Mouse (Mus musculus) mesoderm, embryonic 11.5 days (tissue): ENCODE data around the gene Cbl.
"Not testable (repeated sequence)": the region's sequence is repeated elsewhere in the genome, so short reads cannot be mapped to it uniquely, and the experiment has no call there.

Experiments
- DNase-seq: peaks from one replicate; pipeline ENCODE4 v3.0.0-alpha.2; 2012; ENCODE audit warnings: low read depth, low spot score

The Cbl gene

DNA sequence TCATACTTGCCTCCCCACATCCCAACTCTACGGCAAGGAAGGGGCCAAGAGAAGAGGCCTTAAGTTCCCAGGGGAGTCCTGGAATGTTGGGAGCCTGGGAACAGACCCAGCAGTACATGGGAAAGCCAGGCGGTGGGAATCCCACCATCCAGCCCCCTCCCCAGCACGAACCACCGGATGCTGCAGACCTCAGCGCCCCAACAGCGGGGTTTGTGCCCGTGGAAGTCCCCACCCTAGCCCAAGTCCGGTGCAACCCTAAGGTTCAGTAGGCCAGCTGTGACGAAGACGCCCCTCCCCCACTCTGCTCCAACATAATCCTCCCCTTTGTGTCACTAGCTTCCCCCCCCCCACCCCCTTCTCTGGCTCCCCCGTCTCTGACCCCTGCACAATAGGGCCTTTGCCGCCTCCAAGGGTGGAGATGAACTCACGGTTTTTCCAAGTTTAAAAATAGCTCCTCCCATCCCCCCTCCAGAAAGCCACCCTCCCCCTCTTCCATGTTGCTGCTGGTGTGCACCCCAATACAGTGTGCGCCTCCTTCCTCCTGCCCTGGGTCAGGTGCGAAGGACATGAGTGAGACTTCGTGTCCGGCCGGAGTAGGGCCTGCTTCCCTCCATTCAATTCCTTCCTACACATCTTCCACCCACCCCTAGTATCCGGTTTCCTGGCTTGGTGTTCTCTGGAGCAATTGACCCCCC is 103.1 kb downstream of the Cbl start:
- peak; percentile 66 for DNase-seq

DNA sequence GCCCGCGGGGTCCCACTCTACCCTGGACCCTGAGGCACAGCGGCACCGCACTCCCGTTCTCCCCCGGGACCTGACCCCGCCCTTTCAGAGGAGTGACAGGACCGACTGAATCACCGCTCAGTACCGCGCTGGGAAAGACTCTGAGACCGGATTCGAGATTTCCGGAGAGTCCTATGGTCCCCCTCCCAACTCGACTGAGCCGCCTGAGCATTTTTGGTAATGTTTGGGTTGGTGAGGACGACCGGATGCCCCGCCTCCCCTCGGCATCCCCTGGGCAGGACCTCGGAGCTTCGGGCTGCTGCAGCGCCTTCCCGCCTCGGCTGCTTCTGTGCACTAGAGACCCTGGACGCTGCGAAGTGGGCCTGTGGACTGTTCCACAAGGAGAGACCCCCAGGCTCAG is 103.8 kb downstream of the Cbl start:
- peak; percentile 75 for DNase-seq

DNA sequence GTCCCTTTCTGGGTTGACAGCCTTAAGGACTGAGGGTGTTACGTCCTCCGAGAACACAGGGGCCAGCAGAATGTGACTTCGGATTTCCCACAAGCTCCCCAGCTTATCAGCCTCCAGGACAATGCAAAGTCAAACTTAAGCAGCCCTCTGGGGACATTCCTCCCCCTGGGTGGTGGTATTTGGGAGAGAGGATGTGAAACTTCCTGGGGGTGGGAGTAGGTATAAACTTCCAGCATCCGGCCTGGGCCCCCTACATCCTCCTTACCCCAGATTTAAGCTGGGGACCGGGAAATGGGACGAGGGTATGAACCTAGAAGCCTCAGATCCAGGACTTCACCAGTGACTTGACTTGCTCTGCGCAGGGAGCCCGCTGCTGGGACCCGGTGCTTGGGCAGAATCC is 104.2 kb downstream of the Cbl start:
- no peak for DNase-seq

DNA sequence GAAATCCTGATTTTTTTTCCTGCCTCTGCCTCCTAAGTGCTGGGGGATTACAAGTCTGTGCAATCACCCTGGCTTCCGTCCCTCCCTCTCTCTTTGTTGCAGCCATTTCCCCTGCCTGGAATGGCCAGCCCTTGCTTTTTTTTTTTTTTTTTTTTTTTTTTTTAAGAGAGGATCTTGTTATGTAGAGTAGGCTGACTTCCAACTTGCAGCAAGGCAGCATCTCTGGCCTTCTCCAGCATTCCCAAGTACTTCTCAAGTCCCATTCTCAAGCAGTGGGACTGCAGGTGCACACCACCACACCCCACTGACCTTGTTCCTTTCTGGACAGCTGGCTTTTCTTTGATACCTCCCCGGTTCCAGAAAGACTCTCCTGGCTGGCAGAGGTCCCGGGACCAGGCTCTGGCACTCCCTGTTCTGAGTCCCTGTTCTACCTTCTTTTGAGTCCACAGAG is 106.5 kb downstream of the Cbl start:
- DNase-seq, result no peak

DNA sequence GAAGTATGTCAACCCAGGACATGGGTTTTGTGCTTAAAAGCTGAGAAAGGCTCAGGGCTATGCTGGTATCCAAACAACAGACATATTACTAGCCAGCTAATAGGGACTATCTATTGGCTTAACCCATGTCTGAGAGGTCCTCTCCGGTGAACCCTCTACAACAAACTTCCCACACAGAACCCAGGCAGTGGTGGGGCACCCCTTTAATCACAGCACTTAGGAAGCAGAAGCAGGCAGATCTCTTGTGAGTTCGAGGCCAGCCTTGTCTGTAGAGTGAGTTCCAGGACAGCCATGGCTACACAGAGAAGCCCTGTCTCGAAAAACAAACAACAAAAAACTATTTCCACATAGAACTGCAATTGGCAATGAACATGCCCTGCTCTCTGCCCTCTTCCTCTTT is 107.1 kb downstream of the Cbl start:
- no peak for DNase-seq

DNA sequence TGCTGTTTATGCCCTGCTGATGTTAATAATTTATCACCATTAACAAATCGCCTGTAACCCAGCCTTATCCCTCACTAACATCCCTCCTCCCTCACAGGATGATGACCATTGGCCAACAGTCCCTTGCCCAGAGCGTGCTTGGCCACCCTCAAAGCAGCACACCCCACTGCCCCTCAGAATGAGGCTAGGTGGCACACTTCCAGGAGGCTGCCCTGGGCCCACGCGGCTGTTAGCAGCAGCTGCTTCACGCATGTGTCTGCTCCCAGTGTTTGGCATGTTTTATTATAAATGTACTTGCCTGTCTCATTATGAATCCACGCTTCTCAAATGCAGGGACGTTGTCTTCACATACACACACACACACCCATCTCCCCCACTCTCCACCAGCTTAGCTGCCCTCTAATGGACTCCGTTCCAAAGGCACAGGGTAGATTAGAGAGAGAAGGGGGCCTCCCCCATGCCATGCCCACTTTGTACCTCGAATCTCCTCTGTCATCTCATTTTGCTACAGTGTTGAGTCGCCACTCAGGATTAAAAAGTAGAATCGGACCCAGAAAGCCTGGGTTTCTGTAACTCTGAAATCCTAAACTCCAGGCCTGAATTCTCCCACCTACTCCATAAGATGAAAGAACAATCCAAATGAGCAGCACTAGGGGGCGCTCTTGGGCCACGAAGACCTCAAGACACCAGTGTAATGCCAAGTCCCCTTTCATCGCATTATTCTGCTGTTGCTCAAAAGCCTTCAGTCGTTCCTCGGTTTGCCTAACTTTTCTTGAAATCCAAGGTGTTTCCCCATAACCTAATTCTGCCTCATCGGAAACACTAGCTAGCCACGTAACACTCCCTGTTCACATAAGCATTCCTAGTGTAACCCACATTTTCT is 108.1 kb downstream of the Cbl start:
- DNase-seq, result peak; percentile 91

DNA sequence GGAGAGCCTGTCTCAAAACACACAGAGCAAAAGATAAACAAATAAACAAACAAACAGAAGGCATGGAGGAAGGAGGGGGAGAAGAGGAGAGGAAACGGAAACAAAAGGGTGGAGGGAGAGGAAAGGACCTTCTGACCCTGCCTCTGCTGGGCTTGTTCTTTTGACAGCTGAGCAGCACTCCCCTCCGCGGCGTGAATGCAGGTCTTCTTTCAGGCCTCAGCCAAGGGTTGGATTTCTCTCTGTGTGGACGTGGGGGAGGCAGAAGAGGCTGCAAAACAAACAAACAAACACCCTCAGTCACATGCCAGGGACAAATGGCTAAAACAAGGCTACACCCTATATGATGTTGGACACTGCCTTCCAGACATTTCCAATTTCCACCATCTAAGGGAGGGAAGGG is 108.8 kb downstream of the Cbl start:
- no peak for DNase-seq

DNA sequence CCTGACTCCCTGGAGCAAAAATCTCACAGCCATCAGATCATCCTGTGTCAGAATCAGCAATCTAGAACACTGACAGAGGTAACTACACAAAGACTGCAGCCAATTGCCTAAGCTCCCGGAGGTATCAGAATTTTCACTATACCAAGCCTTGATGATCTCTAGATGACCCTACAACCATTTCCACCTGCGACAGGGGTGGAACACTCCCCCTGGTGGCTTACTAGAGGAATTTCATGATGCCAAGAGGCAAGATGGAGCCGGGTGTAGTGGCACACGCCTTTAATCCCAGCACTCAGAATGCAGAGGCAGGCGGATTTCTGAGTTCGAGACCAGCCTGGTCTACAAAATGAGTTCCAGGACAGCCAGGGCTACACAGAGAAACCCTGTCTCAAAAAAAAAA is 109.5 kb downstream of the Cbl start:
- DNase-seq, result no peak

DNA sequence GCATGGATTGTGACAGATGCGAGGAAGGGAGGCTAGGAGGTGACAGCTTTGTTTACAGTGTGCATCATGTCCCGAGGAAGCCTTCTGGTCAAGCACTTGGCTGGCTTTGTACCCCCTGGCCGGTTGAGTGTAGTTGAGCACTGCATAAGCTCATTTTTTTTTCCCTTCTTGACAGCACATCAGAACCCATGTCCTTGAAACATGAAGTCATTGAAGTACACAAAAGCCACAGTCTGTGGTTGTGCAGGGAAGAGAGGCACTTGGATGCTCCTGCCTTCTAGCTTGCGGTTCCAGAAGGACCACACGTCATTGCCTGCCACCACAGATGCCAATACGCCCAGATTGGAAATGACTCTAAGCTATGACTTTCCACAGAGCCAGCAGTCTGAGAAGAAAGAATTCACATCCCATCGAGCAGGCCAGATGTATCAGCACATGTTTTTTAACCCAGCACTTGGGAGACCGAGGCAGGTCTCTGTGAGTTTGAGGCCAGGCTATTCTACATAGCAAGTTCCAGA is 113.8 kb downstream of the Cbl start:
- no peak for DNase-seq

DNA sequence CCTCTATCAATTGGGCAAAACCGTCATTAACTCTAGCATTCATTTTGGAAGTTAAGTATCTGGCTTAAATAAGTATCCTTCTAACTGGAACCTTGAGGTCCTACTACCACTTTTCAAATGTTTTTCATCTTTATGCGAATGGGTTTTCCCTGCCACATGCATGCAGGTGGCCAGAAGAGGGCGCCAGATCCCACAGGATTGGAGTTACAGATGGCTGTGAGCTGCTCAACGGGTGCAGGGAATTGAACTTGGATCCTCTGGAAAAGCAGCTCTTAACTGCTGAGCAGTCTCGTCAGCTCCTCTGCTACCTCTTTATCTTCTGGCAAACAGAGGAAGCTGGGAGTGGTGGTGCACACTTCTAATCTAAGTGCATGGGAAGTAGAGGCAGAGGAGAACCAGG is 114.8 kb downstream of the Cbl start:
- DNase-seq, result no peak

DNA sequence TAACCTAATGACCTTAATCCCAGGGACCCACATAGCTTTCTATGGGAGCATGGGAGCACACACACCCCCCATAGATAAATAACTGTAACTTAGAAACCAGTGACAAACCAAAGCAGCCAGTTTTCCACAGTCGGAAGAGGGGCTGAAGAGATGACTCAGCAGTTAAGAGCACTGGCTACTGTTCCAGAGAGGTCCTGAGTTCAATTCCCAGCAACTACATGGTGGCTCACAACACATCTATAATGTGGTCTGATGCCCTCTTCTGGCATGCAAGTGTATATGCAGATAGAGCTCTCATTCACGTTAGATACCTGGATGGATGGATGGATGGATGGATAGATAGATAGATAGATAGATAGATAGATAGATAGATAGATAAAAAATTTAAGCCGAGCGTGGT is 117.7 kb downstream of the Cbl start:
- DNase-seq, result no peak

DNA sequence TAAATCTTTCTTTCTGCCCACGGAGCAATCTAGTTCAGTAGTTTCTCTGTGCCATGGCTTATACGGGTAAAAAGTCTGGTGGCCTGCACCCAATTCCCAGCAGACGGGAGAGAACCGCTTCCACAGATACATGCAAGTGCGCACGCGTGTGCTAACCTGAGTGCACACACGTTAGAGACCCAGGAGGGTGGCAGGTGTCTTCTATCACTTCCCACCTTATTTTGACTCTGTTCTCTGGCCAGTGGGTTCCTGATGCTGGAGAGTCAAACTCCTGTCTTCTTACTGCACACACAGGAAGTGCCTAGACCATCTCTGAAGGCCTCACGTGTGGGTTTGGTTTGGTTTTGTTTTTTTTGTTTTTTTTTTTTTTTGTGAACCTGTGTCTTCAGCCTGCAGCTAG is 118.2 kb downstream of the Cbl start:
- no peak for DNase-seq

DNA sequence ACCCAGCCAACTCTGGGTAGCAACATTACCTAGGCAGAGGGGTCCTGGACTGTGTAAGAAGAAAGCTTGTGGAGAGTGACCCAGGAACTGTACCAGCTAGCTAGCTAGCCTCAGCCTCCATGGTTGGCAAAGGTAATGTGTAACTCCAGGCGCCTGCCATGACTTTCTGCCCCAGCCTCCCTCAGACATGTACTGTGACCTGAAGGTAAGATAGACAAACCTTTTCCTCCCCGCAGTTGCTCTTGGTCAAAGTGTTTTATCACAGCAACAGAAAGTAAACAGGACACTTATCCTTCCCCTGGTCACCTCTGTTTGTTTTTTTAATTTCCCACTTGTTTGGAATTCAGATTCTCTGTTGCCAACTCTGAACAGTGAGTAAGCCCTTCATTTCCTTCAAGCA is 119.4 kb downstream of the Cbl start:
- DNase-seq, result no peak

DNA sequence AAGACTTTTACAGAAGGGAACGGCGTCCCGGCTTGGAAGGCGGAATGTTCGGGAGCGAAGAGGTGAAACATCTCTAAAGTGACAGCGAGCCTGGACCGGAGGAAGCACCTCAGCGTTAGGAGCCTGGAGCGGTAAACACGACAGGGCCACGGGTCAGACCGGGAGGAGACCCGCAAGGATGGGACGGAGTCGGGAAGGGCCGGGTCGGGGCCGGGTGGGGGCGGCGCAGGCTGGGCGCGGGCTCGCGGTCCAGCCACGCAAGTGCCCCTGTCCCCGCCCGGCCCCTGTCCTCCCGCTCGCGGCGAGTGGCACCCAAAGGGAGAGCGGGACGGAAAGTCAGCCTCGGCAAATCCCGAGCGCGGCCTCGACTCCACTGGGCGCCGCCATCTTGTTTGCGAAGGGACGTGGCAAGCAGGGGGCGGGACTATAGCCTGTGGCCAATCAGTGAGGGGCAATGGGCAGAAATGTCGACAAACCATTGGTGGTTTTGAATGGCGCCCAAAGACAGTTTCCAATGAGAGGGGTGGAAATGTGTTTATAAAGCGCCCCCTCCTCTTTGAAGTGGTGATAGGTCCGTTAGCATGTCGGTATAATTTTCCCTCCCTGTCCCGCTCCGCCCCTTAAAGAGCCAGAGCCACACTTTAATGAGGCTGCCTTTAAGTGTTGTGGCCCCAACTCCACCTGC is 120.6 kb downstream of the Cbl start, which contains the start of the genes Gm49380 and Rnf26:
Gene Gm49380 (minus strand): TSS at position 396 of the 685 bp plus-strand sequence.
Gene Rnf26 (minus strand): TSS at position 413 of the 685 bp plus-strand sequence.
- DNase-seq, result peak; percentile 98

DNA sequence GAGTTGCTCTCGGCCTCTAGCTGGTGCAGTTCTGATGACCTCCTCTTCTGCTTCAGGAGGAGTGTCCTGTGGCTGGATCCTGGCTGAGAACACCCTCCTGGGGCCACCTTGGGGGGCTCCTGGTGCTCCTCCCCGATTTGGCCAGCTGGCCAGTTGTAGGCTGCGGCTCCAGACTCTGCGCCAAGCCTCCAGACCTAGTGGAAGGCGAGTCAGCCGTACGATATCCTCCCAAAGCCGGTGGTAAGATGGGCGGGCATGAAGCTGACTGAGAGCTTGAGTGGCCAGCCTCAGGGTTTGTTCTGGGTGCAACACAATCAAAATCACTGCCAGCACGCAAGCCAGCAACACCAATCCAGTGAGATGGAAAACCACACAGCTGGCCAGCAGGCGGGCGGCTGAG is 121.9 kb downstream of the Cbl start:
- not testable (repeated sequence) for DNase-seq

DNA sequence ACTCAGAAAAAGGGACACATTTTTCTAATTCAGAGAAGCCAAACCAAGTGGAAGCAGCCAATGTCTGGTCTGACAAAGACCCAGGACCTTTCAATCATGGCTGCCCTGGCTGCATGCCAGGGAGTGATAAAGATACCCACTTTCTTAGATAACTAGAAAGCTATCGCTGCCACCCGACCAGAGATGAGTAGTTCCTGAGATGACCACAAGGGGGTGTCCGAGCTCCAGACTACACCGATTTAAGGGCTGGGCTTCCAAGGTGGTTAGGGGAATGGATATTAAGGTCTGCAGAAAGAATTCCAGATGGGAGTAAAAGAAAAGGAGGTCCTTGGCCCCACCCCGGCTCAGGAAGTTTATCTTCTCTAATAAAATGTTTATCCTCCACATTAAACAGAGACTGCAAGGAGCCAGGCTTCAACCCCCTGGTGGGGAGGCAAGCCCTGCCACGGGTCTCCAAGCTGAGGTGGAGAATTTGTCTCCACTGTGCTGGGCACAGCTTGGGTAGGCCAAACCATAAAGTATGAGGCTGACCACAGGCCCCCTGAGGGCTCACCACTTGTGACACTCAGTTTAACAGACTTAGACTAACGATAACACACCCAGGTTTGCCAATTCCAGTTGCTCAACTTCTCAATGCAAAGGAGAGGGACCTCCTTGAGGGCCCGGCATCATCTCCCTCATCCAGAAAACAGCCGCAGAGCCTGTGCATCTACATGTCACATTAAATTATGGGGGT is 124.3 kb downstream of the Cbl start:
- DNase-seq, result peak; percentile 83

DNA sequence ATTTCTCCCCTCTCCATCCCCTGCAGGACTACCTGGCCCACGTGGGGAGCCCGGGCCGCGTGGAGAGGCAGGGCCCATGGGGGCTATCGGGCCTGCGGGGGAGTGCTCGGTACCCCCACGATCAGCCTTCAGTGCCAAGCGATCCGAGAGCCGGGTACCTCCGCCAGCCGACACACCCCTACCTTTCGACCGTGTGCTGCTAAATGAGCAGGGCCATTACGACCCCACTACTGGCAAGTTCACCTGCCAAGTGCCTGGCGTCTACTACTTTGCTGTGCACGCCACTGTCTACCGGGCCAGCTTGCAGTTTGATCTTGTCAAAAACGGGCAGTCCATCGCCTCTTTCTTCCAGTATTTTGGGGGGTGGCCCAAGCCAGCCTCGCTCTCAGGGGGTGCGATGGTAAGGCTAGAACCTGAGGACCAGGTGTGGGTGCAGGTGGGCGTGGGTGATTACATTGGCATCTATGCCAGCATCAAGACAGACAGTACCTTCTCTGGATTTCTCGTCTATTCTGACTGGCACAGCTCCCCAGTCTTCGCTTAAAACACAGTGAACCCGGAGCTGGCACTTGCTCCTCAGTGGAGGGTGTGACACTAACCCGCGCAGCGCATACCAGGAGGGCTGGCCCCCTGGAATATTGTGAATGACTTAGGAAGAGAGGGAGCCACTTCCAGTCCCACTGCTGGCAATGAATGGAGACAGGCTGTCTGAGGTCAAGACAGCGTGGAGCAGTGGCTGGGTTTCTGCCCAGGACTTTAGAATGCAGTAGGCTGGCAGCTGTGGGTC is 125.4 kb downstream of the Cbl start:
- no peak for DNase-seq

DNA sequence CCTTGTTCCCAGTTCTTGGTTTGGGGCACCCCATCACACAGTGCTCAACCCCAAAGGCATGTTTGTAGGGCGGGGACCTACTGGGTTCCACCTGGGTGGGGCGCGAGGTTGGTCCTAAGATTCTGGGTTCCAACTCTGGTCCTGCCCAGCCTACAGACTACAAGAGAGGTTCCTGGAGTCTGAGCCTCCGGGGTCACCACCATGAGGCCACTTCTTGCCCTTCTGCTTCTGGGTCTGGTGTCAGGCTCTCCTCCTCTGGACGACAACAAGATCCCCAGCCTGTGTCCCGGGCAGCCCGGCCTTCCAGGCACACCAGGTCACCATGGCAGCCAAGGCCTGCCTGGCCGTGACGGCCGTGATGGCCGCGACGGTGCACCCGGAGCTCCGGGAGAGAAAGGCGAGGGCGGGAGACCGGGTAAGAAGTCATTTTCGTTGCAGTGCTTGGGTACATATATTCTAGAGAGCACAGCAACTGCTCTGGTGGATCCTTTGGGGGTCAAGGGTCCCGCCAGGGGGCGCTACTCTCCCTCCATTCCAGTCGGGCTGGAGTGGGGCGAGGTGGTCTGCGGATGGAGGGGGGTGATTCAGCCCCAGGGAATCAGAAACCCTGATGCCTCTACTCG is 126.2 kb downstream of the Cbl start:
- DNase-seq, result peak; percentile 48

DNA sequence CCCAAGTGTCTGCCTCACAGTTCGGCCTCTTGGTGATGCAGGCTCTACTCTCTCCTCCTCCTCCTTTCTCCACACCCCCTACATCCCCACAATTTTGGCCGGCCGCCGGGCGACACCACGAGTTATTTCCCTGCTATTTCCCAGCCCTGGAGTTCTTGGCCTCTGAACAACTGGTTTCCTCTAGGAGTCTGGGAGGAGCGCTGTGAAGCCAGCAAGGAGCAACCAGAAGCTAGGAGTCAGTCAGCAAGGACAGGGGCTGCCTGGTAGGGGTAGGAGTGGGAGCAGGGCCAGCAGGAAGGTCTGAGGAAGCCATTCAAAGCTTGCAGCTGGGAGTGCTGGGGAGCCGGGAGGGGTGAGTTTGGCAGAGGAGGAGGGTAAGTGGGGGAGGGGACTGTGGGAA is 126.7 kb downstream of the Cbl start, which contains the start of gene C1qtnf5:
Gene C1qtnf5 (plus strand): TSS at position 136 of the 400 bp plus-strand sequence.
- no peak for DNase-seq

DNA sequence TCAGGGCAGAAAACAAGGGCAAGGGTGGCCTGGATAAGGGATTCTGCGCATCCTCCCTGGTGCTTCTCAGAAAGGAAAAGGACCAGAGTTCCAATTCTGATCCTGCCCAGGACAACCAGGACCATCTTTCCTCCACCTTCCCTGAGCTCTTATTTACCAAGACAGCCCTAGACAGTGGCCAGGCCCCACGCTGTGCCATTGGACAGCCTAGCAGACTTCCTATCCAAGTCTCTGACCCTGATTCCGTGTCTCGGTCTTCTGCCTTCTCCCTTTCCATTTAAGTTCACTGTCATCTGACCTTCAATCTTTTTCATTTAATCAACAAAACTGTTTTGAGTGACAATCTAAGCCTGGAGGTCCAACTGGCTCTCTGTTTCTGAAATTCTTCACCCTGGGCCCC is 127.3 kb downstream of the Cbl start:
- no peak for DNase-seq
